Mouse (Mus musculus) spleen, adult 2 months (tissue): ENCODE data around the gene Tmem150a.

Experiments used
- CTCF ChIP-seq: fragments of 200-500 bp; IDR thresholded peaks from 2 replicates; pipeline ENCODE4 v1.5.1; 2011; ENCODE audit warnings: mild to moderate bottlenecking, inconsistent platforms; ENCODE audit not compliant: insufficient read depth, insufficient read length, insufficient replicate concordance; ENCODE audit errors: extremely low read depth
- POLR2A ChIP-seq: fragments of 200-500 bp; IDR thresholded peaks from 2 replicates; pipeline ENCODE4 v1.6.1; 2011; ENCODE audit warnings: low read depth, low read length, inconsistent platforms

DNA sequence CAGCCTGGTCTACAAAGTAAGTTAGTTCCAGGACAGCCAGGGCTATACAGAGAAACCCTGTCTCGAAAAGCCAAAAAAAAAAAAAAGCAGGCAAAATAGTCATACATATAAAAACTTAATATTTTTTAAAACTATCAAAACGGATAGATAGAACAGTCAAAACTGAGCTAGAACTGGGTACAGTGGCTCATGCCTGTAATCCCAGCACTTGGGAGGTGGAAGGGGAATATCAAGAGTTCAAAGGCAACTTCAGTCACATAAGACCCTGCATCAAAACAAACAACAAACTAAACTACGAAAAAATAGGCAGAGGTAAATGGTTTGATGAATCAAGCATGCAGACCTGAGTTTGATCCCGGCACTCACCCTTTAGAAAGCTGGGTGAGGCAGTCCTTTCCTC is 25.1 kb upstream of the Tmem150a start:
- TF ChIP-seq CTCF (no peak), POLR2A (no peak)
